Mouse (Mus musculus): Measurements from ENCODE around the gene Rapsn. TPM values are rescaled to one million over a fixed set of nuclear protein-coding genes. Genes with fewer than 3 reads are reported as not detected.

Rapsn gene
- total and polyA plus RNA-seq, 3 experiments = 1.8 to 3.7 (median 3.4) TPM

DNA sequence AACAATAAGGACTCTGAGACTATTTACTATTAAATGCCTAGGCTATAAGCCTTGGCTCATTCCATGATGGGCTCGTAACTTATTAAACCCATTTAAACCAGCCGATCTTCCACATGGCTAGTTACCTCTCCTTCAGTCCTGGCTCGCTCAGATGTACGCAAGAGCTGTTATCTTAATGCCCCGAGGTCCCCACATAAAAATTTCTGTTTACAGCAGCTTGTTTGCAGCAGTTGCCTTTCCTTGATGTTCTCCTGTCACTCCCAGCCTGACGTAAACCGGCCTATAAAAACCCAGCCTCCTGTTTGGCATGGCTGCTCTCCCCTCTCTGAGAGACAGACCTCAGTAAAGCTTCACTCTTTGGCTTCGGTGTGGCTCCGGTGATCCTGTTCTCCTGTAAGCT lies 11.9 kb downstream of the Rapsn start:
- TF ChIP-seq CTCF (IDR thresholded peaks at IDR 0.05; ENCODE audit: low read depth, low read length) = no peak
- no peak for TF ChIP-seq POLR2AphosphoS5 (IDR thresholded peaks at IDR 0.05; ENCODE audit: insufficient replicate concordance, low read depth, low read length)
- no peak for TF ChIP-seq GATA1 (IDR thresholded peaks at IDR 0.05; ENCODE audit: borderline replicate concordance, low read length)
- no peak for TF ChIP-seq GATA2 (IDR thresholded peaks at IDR 0.05; ENCODE audit: borderline replicate concordance, low read depth, low read length)
- TF ChIP-seq TAL1 (conservative IDR thresholded peaks at IDR 0.05; ENCODE audit: low read depth, low read length) = no peak
- Histone ChIP-seq H3K9me3 (replicated peaks) (no peaks in the 10 kb centered on the region), H3K4me1 (ENCODE audit: insufficient read depth, low read depth, low read length) (peaks cover 74% of the 10 kb centered on the region), H3K4me3 (ENCODE audit: low read depth, low read length) (no peak overlapping the region), H3K36me3 (replicated peaks) (peaks cover 9% of the 10 kb centered on the region), H3K27me3 (ENCODE audit: insufficient read depth, low read length) (no peaks in the 10 kb centered on the region; the same call in 1 of the 2 replicates)
- no peak for DNase-seq (ENCODE audit: low spot score)
- ATAC-seq (ENCODE audit: extremely low read depth, insufficient number of reproducible peaks, low FRiP score, poor library complexity, severe bottlenecking) = no peak

- Histone ChIP-seq H3K9me3 (replicated peaks) (no peaks in the 10 kb centered on the region), H3K27me3 (ENCODE audit: insufficient read depth, low read length) (no peaks in the 10 kb centered on the region), H3K4me3 (ENCODE audit: low read depth, low read length) (no peak overlapping the region), H3K36me3 (replicated peaks) (peaks cover 32% of the 10 kb centered on the region), H3K4me1 (ENCODE audit: insufficient read depth, low read depth, low read length) (peaks cover 61% of the 10 kb centered on the region)
- TF ChIP-seq GATA2 (IDR thresholded peaks at IDR 0.05; ENCODE audit: borderline replicate concordance, low read depth, low read length) (no peak), TAL1 (conservative IDR thresholded peaks at IDR 0.05; ENCODE audit: low read depth, low read length) (no peak), POLR2AphosphoS5 (IDR thresholded peaks at IDR 0.05; ENCODE audit: insufficient replicate concordance, low read depth, low read length) (no peak), GATA1 (IDR thresholded peaks at IDR 0.05; ENCODE audit: borderline replicate concordance, low read length) (no peak), CTCF (IDR thresholded peaks at IDR 0.05; ENCODE audit: low read depth, low read length) (no peak)
- ATAC-seq (ENCODE audit: extremely low read depth, insufficient number of reproducible peaks, low FRiP score, poor library complexity, severe bottlenecking) (no peak), DNase-seq (ENCODE audit: low spot score) (no peak)
Observed at GRCm38 (mm10) chr2:91051917-91052316, 16.5 kb downstream of the Rapsn start.

DNA sequence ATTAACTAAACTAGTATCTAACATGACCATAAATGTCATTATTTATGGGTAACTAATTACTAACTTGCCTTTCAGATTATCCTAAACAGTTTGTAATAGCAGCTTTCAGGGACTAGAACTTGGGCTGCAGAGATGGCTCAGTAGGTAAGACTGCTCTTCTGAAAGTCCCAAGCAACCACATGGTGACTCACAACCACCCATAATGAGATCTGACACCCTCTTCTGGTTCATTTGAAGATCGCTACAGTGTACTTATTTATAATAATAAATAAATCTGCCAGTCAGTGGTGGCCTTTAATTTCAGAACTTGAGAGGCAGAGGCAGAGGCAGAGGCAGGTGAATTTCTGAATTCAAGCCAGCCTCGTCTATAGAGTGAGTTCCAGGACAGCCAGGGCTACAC lies 17.3 kb downstream of the Rapsn start:
- no peaks in the 10 kb centered on the region for H3K27me3 ChIP-seq (ENCODE audit: insufficient read depth, low read length)
- DNase-seq (ENCODE audit: low spot score) (no peak), ATAC-seq (ENCODE audit: extremely low read depth, insufficient number of reproducible peaks, low FRiP score, poor library complexity, severe bottlenecking) (no peak)
- no peaks in the 10 kb centered on the region for H3K9me3 ChIP-seq (replicated peaks)
- peaks cover 59% of the 10 kb centered on the region for H3K4me1 ChIP-seq (ENCODE audit: insufficient read depth, low read depth, low read length)
- peaks cover 41% of the 10 kb centered on the region for H3K36me3 ChIP-seq (replicated peaks)
- no peak overlapping the region for H3K4me3 ChIP-seq (ENCODE audit: low read depth, low read length)
- TF ChIP-seq TAL1 (conservative IDR thresholded peaks at IDR 0.05; ENCODE audit: low read depth, low read length) = no peak
- TF ChIP-seq GATA1 (IDR thresholded peaks at IDR 0.05; ENCODE audit: borderline replicate concordance, low read length) = no peak
- no peak for TF ChIP-seq CTCF (IDR thresholded peaks at IDR 0.05; ENCODE audit: low read depth, low read length)
- TF ChIP-seq POLR2AphosphoS5 (IDR thresholded peaks at IDR 0.05; ENCODE audit: insufficient replicate concordance, low read depth, low read length) = no peak
- no peak for TF ChIP-seq GATA2 (IDR thresholded peaks at IDR 0.05; ENCODE audit: borderline replicate concordance, low read depth, low read length)

DNA sequence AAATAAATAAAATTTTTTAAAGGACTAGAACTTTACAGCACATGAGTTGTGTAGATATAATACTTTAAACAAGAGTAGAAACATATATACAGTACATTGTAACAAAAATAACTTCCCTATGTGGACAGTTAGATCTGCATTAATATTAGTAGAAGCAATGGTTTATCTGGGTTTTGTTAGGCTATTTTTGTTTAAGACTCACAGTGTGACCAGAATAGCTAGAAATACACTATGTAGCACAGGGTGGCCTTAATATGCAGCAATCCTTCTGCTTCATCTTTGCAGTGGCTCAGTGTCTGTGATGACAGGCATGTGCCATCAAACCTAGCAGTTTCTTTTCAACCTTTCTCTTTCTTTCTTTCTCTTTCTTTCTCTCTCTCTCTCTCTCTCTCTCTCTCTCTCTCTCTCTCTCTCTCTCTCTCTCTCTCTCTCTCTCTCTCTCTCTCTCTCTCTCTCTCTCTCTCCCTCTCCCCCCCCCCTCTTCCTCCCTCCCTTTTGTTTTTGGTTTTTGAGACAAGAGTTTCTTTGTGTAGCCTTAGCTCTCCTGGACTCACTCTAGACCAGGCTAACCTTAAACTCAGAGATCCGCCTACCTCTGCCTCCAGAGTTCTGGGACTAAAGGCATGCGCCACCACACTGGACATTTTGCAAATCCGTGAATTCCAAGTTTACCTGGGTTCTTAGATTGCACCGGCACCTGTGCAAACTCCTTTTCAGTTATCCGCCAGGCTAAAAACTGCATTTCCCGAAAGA lies 17.9 kb downstream of the Rapsn start:
- no peak for TF ChIP-seq GATA1 (IDR thresholded peaks at IDR 0.05; ENCODE audit: borderline replicate concordance, low read length)
- no peak for TF ChIP-seq CTCF (IDR thresholded peaks at IDR 0.05; ENCODE audit: low read depth, low read length)
- TF ChIP-seq TAL1 (conservative IDR thresholded peaks at IDR 0.05; ENCODE audit: low read depth, low read length) = no peak
- no peak for TF ChIP-seq GATA2 (IDR thresholded peaks at IDR 0.05; ENCODE audit: borderline replicate concordance, low read depth, low read length)
- TF ChIP-seq POLR2AphosphoS5 (IDR thresholded peaks at IDR 0.05; ENCODE audit: insufficient replicate concordance, low read depth, low read length) = no peak
- DNase-seq (ENCODE audit: low spot score) = no peak
- no peaks in the 10 kb centered on the region for H3K27me3 ChIP-seq (ENCODE audit: insufficient read depth, low read length)
- ATAC-seq (ENCODE audit: extremely low read depth, insufficient number of reproducible peaks, low FRiP score, poor library complexity, severe bottlenecking) = no peak
- H3K4me1 ChIP-seq (ENCODE audit: insufficient read depth, low read depth, low read length) = peaks cover 57% of the 10 kb centered on the region
- H3K9me3 ChIP-seq (replicated peaks) = no peaks in the 10 kb centered on the region
- H3K4me3 ChIP-seq (ENCODE audit: low read depth, low read length) = peak overlapping the region; percentile 78
- H3K36me3 ChIP-seq (replicated peaks) = peaks cover 47% of the 10 kb centered on the region

- H3K4me3 ChIP-seq (ENCODE audit: low read depth, low read length) = peak within 1 kb of the TSS; percentile 78
- no peak for TF ChIP-seq CTCF (IDR thresholded peaks at IDR 0.05; ENCODE audit: low read depth, low read length)
- TF ChIP-seq GATA2 (IDR thresholded peaks at IDR 0.05; ENCODE audit: borderline replicate concordance, low read depth, low read length) = no peak
- TF ChIP-seq TAL1 (conservative IDR thresholded peaks at IDR 0.05; ENCODE audit: low read depth, low read length) = no peak
- no peak for TF ChIP-seq POLR2AphosphoS5 (IDR thresholded peaks at IDR 0.05; ENCODE audit: insufficient replicate concordance, low read depth, low read length)
- no peak for TF ChIP-seq GATA1 (IDR thresholded peaks at IDR 0.05; ENCODE audit: borderline replicate concordance, low read length)
Observed at GRCm38 (mm10) chr2:91053934-91054382, 18.5 kb downstream of the Rapsn start, which contains the start of gene Psmc3. Psmc3 (plus strand) TSS chr2:91054009.

DNA sequence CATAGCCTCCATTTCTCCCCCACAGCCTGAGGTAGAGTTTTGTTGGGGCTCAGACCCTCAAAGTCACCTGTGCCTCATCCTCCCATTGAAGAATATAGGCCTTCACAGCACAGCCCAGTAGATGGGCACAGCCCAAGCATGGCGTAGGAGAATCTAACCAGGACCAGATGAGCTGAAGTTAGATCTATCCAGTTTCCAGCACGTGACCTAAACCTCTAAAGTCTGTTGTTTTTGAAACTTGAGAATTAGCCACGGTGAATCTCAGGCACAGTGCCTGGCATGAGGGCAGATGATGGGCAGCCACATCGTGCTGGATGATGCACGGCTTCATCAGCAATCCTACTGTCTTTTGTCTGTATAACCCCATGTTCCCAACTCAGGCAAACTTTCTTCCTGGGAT lies 23.0 kb downstream of the Rapsn start:
- ATAC-seq (ENCODE audit: extremely low read depth, insufficient number of reproducible peaks, low FRiP score, poor library complexity, severe bottlenecking) (no peak), DNase-seq (ENCODE audit: low spot score) (no peak)
- no peaks in the 10 kb centered on the region for H3K9me3 ChIP-seq (replicated peaks)
- H3K4me3 ChIP-seq (ENCODE audit: low read depth, low read length) = no peak overlapping the region
- TF ChIP-seq POLR2AphosphoS5 (IDR thresholded peaks at IDR 0.05; ENCODE audit: insufficient replicate concordance, low read depth, low read length) (no peak), CTCF (IDR thresholded peaks at IDR 0.05; ENCODE audit: low read depth, low read length) (no peak)
- no peaks in the 10 kb centered on the region for H3K27me3 ChIP-seq (ENCODE audit: insufficient read depth, low read length)
- H3K36me3 ChIP-seq (replicated peaks) = peaks cover 89% of the 10 kb centered on the region
- peaks cover 80% of the 10 kb centered on the region for H3K4me1 ChIP-seq (ENCODE audit: insufficient read depth, low read depth, low read length)

More at GRCm38 (mm10) chr2:91053934-91054382, 18.5 kb downstream of the Rapsn start, which contains the start of gene Psmc3:
- peaks cover 53% of the 10 kb centered on the region for H3K36me3 ChIP-seq (replicated peaks)
- H3K27me3 ChIP-seq (ENCODE audit: insufficient read depth, low read length) = no peaks in the 10 kb centered on the region
- ATAC-seq (ENCODE audit: extremely low read depth, insufficient number of reproducible peaks, low FRiP score, poor library complexity, severe bottlenecking) (peak; percentile 97), DNase-seq (ENCODE audit: low spot score) (peak; percentile 94)
- H3K4me1 ChIP-seq (ENCODE audit: insufficient read depth, low read depth, low read length) = peaks cover 61% of the 10 kb centered on the region
- H3K9me3 ChIP-seq (replicated peaks) = no peaks in the 10 kb centered on the region
